Mouse (Mus musculus): Measurements from ENCODE around the gene Pga5.

Gene Pga5

DNA sequence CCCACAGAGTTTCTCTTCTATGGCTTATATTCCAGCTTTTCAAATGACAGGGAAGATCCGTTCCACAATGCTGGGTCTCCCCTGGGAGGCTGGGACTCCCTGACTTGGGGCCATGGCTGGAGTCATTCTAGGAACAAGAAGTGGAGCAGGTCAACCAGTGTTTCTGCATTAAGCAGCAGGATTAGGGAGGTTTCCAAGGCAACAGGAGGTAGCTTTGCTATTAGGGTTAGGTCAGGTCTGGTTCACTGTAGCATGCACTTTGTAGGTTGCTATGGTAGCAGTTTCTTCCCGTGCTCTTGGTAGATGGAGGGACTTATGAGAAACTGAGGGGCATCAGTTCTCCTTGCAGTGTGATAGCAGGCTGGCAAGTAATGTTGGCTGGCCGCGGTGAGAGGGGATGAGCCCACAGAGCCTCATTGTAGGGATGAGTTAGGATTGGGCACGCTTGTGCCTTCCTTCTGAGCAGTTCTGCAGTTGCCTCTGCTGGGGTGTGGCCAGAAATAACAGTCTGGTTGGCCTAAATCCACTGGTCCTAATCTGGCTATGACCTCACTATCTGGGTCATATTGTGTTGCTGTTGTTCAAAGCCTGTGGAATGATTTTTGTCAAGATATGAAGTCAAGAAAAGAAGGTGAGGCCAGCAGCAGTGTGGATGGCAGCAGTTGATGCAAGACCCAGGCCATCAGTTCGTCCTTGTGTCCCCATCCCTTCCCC, 23.3 kb upstream of the Pga5 start:
- no peak for DNase-seq

GRCm38 (mm10) chr19:10699851-10700250, 22.0 kb upstream of the Pga5 start:
- DNase-seq: no peak

- DNase-seq: no peak
Measured at GRCm38 (mm10) chr19:10698131-10698991, 20.5 kb upstream of the Pga5 start.

DNA sequence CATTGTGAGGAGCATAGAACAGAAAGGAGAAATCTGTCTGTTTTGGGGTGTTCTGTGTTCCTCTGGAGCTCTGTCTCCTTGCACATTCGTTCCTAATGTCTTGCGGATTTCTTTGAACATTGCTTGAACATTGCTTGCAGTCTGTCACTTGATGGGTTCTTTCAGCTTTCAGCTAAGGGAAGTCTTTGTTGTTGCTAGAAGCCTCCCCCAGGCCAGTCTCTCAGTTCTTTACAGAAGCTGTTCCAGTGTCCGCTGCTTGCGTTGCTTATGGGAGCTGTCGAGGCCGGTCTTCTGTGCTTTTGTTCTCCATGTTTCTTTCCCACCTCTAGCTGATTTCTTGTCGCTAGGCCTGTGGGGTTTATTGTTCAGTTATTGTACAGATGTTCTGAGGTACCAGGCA, 17.9 kb upstream of the Pga5 start:
- DNase-seq: no peak

GRCm38 (mm10) chr19:10693926-10694682, 16.2 kb upstream of the Pga5 start:
- peak; percentile 55 for DNase-seq

GRCm38 (mm10) chr19:10692361-10692760, 14.5 kb upstream of the Pga5 start:
- peak; percentile 79 for DNase-seq

DNA sequence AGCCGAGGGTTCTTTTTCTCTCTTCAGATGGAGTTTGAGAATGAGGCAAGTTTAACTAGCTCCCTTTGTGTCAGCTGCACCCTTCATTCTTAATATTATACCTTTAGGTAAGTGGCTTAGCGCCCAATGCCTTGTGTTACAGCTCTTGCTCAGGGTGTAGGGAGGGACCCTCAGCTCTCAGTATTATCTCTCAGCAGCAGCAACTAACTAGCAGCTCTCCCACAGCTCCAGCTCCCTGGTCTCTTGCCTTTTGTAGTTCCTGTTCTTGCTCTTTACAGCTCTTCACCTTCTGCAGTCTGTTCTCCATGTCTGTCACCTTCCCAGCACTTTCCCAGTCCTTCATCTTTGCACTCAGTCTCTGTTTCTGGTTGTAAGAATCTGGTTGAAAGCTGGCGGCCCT, 13.8 kb upstream of the Pga5 start:
- DNase-seq: no peak

- DNase-seq: no peak
Measured at GRCm38 (mm10) chr19:10691121-10691520, 13.2 kb upstream of the Pga5 start.

GRCm38 (mm10) chr19:10690336-10690735, 12.5 kb upstream of the Pga5 start:
- peak; percentile 61 for DNase-seq

DNA sequence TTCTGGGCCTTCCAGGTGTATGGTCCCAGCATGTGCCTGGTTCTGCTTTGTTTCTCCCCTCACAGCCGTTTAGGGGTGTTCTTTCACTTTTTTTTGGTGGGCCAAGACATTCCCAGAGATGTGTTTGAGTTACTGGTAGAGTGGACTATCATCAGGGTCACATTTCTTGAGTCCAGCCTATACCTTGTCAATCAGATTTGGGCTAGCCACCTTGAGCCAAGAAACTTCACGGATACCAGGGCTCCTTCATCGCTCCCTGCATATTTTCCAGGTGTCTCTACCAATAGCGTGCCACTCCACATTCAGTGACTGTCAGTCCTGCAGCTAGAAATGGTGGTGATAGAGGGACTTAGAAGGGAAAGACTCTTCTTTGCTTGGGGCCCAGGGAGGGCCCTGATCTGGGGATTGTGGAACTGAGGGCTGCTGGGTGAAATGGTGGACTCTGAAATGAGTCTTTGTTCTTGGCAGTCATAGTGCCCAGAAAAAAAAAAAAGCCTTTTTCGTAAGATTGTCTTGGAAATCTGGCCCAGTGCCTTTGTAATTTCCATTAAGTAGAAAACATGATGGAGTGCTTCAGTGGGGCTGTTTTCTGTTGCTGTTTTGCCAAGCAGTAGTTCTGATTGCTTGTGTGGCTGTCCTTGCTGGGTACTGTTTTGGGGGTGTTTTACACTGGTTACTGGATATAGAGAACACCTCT, 11.7 kb upstream of the Pga5 start:
- peak; percentile 57 for DNase-seq

GRCm38 (mm10) chr19:10688537-10689352, 10.9 kb upstream of the Pga5 start, which contains the start of gene Vps37c:
TSS of gene Vps37c (plus strand) at chr19:10688735.
- DNase-seq: peak; percentile 94

DNA sequence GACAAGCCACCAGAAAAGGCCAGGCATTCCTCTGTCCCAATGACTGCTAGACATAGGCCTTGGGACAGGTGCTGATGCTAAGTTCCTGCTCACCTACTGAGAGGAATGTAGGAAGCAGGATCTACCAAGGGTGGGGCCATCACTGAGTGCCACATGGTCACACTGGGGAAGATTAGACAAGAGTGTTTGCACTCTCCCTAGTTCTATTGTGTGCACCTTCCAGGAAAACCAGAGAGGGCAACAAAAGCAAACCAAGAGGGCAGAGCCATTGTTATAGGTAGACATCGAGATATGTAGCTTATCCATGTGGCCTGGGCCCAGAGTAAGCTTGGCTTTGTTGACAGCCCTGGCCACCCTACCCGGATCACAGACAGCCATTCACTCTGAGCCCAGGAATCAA, 7.9 kb upstream of the Pga5 start:
- no peak for DNase-seq

GRCm38 (mm10) chr19:10685081-10685480, 7.2 kb upstream of the Pga5 start:
- peak; percentile 87 for DNase-seq

- no peak for DNase-seq
Measured at GRCm38 (mm10) chr19:10681571-10681970, 3.7 kb upstream of the Pga5 start.

DNA sequence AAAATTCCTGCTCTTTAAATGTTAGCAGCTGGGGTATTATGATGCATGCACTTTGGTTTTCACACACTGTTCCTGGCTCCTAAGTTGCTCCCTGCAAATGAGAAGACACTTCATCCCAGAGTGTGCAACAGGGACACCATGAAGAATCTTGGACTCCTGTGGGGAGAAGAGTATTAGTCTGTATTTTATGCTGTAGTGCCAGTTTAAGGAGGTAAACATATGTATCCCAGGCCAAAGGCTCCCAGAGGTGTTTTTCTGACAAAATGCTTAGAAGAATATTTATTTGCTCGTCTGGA, 849 bp upstream of the Pga5 start:
- no peak for DNase-seq

DNA sequence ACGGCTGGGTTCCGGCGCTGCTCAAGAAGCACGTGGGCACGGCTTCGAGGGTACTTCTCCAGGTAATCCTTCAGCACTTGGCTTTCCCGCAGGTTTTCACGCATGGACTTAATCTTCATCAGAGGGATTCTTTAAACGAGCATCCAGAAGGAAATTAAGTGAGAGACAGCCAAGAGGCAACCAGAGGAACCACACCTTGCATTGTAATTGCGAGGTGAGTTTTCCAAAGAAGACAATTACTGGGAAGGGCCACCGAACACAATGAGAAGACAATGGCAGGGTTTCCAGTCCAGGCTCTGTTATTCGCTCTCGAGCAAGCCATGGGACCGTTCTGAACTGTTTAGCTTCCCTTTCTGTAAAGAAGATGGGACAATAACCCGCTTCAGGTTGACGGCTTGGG, 1.2 kb downstream of the Pga5 start:
- no peak for DNase-seq

DNA sequence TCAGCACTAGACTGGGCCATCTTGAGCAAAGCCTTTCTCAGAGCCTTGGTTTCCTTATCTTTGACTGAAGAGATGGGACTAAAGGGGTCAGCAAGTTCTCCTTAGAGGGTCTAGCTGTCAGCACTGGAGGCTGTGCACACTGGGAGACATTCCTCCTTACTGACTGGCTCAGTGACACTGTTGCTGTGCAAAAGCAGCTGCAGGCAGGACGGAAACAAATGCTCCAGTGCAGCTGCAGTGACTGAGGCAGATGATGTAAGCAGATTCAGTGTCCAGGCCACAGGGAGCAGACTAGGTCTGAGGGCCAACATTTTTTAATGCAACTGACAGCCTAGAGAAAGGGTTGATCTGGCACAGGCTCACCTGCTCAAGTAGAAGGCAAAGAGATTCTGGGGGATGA, 4.6 kb downstream of the Pga5 start:
- no peak for DNase-seq

- DNase-seq: no peak
Measured at GRCm38 (mm10) chr19:10671854-10672417, 5.9 kb downstream of the Pga5 start.

GRCm38 (mm10) chr19:10671319-10671718, 6.6 kb downstream of the Pga5 start:
- no peak for DNase-seq

DNA sequence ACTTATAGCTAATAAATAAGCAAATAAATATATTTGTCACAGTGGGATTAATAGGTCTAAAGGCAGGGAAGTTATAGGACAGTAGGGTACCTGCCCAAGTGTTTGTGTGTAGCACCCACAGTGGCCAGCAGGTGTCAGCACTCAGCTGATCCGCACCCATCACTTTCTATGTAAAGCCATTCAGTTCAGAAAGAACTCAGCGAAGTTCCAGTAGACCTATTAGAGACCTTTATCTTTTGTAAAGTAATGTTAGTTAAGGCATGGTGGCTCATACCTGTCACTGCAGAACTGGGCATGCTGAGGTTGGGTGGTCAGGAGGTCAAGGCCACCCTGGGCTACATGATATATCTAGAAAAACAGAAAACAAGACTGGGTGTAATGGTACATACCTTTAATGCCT, 12.4 kb downstream of the Pga5 start:
- DNase-seq: peak; percentile 67

- no peak for DNase-seq
Measured at GRCm38 (mm10) chr19:10665093-10665492, 12.8 kb downstream of the Pga5 start.

GRCm38 (mm10) chr19:10662665-10663064, 15.2 kb downstream of the Pga5 start:
- no peak for DNase-seq
